Mouse (Mus musculus) CH12.LX (cell line): ENCODE results near the gene St6gal1.

ENCODE experiments used
- CTCF ChIP-seq, 2 experiments: IDR thresholded peaks in 1 of 2; conservative IDR thresholded peaks in 1 of 2; 2 replicates each; pipeline ENCODE4 v1.5.1; 2011 to 2012; ENCODE audit warnings: low read depth in 2 of 2, low read length in 2 of 2, improper control_type of control experiment in 1 of 2, inconsistent platforms in 1 of 2, mild to moderate bottlenecking in 1 of 2, moderate library complexity in 1 of 2
- EP300 ChIP-seq: IDR thresholded peaks from 2 replicates; pipeline ENCODE4 v1.6.1; 2011; ENCODE audit warnings: low read length, improper control_type of control experiment
- JUND ChIP-seq: conservative IDR thresholded peaks from 2 replicates; pipeline ENCODE4 v1.6.1; 2011; ENCODE audit warnings: low read depth, low read length, improper control_type of control experiment
- MAFK ChIP-seq: IDR thresholded peaks from 2 replicates; pipeline ENCODE4 v1.6.1; 2011; ENCODE audit warnings: low read length, improper control_type of control experiment; ENCODE audit not compliant: insufficient replicate concordance
- MEF2A ChIP-seq: IDR thresholded peaks from 2 replicates; pipeline ENCODE4 v1.6.1; 2014; ENCODE audit warnings: low read depth, mild to moderate bottlenecking, inconsistent platforms, low read length, improper control_type of control experiment, borderline replicate concordance
- NRF1 ChIP-seq: IDR thresholded peaks from 2 replicates; pipeline ENCODE4 v1.6.1; 2014; ENCODE audit warnings: low read depth, mild to moderate bottlenecking, inconsistent platforms, low read length, improper control_type of control experiment, moderate library complexity
- POLR2A ChIP-seq: IDR thresholded peaks from 2 replicates; pipeline ENCODE4 v1.6.1; 2011; ENCODE audit warnings: low read depth, mild to moderate bottlenecking, improper control_type of control experiment, low read length
- POLR2AphosphoS2 ChIP-seq: IDR thresholded peaks from 2 replicates; pipeline ENCODE4 v1.6.1; 2011; ENCODE audit warnings: low read depth, low read length, improper control_type of control experiment

GRCm38 (mm10) chr16:23317411-23318047 lies 93.0 kb downstream of the St6gal1 start:
- no peak for TF ChIP-seq EP300
- no peak for TF ChIP-seq CTCF (conservative IDR thresholded peaks at IDR 0.05 in 1 of 2, IDR thresholded peaks at IDR 0.05 in 1 of 2; ENCODE audit: low read depth in 2 of 2, low read length in 2 of 2)
- no peak for TF ChIP-seq POLR2AphosphoS2
- no peak for TF ChIP-seq JUND
- TF ChIP-seq MAFK: no peak
- TF ChIP-seq MEF2A: no peak
- no peak for TF ChIP-seq NRF1
- no peak for TF ChIP-seq POLR2A
